Mouse (Mus musculus): ENCODE data around the gene Mapk10.
A peak's percentile ranks its signal among the peaks of the same experiment; 100 is the strongest.

Mapk10 gene

GRCm38 (mm10) chr5:103164022-103164421, 47.1 kb downstream of the Mapk10 start:
- no peak for DNase-seq (ENCODE audit: low read depth, low spot score)

DNA sequence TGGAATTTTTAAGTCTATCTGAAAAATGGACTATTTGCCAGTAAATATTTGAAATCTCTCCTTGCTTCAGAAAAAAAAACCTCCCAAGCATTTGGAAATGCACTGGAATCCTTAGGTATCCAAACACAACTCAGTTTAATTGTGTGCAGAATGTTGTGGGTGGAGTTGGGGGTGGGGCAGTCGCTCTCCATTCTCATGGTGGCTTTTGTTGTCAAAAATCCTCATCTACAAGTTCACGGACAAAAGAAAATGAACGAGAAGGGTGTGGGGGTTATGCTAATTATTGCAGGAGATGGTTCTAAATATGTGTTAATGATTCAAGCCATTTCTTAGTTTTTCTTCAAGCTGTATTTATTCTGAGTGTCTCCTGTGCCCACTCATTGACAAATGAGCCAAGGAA, 49.6 kb downstream of the Mapk10 start:
- DNase-seq (ENCODE audit: low read depth, low spot score): peak; percentile 76

DNA sequence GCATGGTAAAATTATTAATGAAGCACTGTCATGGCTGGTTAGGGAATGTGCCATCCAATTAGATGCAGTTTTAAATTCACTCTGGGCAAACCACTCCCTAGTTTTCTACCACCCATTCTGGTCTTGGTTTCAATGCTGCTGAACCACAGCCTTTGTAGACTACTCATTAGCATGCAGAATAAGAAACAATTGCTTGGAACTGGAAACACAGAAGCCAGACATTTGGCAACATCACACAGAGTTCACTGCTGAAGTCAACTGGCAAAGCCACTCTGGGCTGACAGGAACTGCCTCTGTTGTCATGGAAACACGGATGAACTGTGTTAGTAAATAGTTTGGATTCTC, 50.0 kb downstream of the Mapk10 start:
- DNase-seq (ENCODE audit: low read depth, low spot score): peak; percentile 78

DNA sequence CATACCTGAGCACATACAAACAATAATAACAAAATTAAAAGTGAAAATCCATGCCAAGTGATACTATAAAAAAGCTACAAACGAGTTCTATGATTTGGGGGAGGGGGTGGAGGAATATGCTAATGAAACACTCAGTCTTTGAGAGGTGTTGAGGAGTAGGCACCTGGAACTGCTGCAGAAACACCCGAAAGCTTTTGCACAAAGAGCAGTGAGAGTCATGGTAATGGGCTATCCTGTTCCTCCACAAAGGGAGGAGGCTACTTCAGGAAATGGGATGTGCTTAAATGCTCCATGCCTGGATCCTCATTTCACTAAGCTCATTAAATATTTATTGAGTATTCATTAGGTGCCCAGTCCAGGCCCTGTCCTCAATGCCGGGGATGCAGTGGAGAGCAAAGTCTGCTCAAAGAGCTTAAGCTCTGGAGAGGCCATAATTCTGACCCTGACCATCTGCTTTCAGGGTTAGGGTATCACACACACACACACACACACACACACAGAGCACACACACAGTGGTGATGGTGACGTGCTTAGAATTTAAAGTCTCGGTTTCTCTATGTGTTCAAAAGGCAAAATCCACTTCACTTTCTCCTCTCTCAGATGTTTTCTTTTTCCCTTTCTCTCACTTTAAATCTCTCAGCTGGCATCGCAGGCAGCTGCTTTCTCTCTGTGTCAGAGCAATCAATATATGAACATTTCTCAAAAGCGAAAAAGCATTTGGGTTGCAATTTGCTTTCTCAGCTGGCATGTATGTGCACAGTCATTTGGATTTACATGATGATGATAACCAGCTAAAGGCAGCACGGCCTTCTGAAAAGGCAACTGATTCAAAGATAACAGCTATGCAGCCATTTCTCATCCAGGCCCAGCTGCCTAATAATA, 50.6 kb downstream of the Mapk10 start:
- peak; percentile 39 for DNase-seq (ENCODE audit: low read depth, low spot score)

DNA sequence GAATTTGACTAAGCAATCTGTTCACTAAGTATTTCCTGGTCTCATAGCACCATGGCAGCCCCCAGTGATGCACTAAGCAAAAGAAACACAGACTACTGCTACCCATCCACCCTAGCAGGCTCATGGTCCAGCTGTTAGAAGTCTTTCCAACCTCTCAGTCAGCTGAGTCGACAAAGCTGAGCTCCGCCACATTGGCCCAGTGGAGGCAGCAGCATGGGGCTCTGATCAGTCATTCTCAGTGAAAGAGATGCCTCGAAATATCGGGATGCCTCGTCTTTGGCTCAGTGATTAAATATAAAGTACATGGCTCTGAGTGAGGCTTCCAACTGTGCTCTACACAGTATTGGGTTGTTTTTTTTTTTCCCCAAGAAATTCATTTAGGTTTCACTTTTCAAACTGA, 70.2 kb downstream of the Mapk10 start:
- DNase-seq (ENCODE audit: low read depth, low spot score): no peak

DNA sequence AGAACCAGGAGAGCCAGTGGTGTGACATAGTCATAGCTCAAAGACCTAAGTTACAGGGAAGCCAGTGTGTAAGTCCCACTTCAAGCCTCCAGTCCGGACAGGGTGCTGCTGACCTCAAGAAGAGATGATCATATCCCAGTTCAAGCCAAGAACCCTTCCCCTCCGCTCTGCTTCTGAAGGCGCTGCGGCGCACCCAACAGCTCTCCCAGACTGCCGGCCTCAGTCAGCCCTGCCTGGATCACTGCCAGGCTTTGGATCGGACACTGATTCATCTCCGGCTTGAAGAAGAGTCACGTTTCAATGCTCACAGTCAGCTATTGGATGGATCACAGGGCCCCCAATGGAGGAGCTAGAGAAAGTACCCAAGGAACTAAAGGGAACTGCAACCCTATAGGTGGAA, 76.3 kb downstream of the Mapk10 start:
- no peak for DNase-seq (ENCODE audit: low read depth, low spot score)

GRCm38 (mm10) chr5:103133626-103134025, 77.5 kb downstream of the Mapk10 start:
- DNase-seq (ENCODE audit: low read depth, low spot score): no peak

DNA sequence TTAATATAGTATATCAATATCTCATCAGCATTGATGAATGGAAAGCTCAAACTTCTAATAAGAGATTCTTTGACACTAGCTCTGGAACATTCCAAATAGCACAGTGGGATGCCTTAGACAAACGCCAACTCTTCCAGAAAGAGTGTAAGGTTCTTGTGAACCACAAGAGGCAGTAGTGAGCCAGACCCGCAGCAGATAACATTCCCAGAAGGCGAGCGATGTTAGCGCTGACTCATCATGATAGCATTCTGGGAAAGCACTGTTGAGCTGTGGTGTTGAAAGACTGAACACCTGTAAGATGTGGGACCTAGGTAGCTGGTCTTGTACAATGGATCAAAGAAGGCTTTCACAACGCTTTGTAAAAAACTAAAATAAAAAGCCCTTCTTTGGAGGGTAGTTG, 78.3 kb downstream of the Mapk10 start:
- peak; percentile 80 for DNase-seq (ENCODE audit: low read depth, low spot score)

DNA sequence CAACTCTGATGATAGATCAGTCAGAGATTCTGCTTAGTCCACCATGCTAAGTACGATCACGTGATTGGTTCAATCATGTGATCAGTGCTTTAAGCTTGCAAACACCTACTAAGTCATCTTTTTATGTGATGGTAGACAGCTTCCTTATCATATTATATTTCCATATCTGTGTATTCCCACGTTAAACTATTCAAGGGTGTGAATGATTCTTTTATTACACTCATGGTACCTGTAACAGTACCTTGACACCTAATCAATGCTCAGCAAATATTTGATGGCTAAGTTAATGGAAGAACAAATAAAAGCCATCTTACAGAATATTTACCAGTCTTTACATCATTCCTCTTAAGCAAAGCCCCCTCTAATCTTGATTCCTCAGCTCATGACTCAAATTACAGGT, 91.5 kb downstream of the Mapk10 start:
- DNase-seq (ENCODE audit: low read depth, low spot score): no peak

GRCm38 (mm10) chr5:103115571-103115970, 95.6 kb downstream of the Mapk10 start:
- no peak for DNase-seq (ENCODE audit: low read depth, low spot score)

DNA sequence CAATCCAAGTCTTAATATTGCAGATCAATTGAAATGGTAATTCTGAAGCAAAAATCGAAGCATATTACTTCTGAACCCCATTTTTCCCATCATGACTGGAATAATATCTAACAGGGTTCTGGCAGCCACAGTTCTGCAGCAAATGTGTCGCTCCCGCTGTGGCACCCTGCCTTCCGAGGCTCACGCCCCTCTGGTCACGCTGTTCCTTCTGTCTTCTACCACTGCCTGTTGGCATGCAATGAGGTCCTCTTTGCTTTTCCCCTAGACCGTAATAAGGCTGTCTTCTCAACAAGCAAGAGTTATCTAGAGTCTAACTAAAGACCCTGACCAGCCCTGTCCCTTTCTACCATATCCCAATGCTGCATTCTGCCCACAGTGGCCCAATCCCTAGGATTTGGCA, 98.7 kb downstream of the Mapk10 start:
- no peak for DNase-seq (ENCODE audit: low read depth, low spot score)

DNA sequence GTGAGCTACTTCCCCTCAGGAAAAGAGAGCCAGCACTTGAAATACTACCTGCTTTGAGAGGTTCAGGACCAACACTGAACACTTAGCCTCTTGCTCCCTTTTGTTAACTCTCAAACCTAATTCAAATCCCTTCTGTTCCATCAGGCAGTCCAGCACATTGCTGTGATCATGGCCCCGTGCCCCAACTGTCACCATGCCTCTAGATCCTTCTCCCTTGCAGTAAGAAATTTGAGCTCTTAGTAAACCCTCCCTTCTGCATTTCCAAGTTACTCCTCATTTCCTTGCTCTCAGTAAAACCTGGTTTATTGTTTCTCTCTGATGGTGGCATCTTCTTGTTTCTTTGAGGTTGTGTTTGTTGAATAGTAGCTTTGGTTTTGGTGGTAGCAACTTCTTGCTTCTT, 101.7 kb downstream of the Mapk10 start:
- DNase-seq (ENCODE audit: low read depth, low spot score): no peak

DNA sequence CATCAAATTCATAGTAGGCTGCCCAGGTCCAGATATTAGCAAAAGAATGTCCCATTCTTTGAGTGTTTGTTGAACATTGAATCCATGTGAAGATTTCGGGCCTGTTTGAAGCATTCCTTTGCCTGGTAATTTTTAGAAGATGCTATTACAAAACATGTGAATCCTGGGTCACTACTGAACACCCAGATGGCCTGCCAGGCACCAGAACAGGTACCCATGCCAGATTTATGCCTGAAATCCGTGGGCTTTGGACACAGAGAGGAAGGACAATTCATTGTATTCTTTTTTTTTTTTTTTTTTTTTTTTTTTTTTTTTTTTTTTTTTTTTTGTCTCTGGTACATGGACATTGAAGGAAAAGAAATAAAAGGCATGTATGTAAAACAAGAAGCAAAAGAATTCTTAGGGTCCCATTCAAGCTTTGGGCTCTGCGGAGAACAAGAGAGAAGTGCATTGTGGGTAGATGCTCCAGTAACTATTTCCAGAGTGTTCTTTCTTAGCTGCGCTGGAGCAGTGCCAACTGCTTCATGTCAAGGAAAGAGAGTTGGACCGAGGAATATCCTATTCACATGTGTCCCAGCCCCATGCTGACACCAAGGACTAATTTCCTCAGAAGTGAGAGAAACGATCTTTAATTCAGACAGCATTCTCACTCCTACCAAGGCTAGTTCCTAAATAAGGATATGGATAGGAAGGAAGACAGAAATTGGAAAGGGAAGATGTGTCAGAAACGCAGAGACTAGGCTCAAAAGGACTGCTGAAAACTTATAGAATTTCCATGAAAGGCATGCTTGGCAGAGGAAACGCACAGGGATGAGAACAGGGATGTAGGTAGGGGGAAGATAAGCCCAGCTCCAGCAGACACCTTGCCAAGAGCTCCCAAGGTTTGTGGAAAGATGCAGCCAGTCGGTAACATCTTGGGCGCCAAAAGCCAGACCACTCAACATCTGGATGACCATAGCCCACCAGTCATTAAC, 105.4 kb downstream of the Mapk10 start:
- DNase-seq (ENCODE audit: low read depth, low spot score): no peak

DNA sequence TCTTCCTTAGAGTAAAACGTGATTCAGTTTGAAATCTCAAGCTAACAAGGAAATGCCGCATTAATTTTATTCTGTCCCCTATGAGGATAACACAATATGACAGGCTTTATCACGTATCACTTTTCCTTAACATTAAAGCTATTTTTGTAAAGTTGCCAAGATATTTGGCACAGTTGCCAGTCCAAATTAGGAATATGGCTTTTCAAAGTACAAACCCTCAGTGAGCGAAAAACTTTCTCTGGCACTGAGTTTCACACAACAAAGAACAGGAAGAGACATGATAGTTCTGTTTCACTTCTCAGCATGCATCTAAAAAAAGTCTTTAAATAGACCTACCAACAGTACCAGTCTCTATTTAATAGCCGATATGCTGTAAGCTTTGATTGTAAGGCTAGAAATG, 107.1 kb downstream of the Mapk10 start:
- DNase-seq (ENCODE audit: low read depth, low spot score): no peak

DNA sequence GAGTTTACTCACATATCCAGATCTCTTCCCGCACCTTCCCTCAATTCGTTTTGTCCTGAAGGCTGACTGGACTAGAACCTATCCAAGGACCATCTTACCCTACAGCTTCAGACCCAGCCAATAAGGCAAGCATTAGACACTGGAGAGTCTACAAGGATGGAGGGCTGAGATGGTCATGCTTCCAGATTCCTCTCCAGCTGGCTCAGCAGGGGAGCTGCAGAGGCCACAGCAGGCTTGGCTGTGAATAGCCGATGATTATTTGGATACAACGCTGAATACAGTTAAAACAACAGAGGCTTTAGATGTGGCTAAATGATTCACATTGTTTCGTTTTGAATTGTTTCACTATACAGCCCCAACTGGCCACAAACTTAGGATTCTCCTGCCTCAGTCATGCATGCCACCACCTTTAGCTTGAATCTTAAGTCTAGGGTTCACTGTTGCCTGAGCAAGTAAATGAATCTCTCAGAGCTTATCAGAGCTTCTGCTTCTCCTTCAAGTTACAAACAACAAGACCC, 108.2 kb downstream of the Mapk10 start:
- DNase-seq (ENCODE audit: low read depth, low spot score): peak; percentile 7

GRCm38 (mm10) chr5:103102176-103102575, 109.0 kb downstream of the Mapk10 start:
- no peak for DNase-seq (ENCODE audit: low read depth, low spot score)

GRCm38 (mm10) chr5:103094166-103094565, 117.0 kb downstream of the Mapk10 start:
- DNase-seq (ENCODE audit: low read depth, low spot score): no peak

- no peak for DNase-seq (ENCODE audit: low read depth, low spot score)
Observed at GRCm38 (mm10) chr5:103085844-103086243, 125.3 kb downstream of the Mapk10 start.

GRCm38 (mm10) chr5:103075451-103075850, 135.7 kb downstream of the Mapk10 start:
- DNase-seq (ENCODE audit: low read depth, low spot score): peak; percentile 17

DNA sequence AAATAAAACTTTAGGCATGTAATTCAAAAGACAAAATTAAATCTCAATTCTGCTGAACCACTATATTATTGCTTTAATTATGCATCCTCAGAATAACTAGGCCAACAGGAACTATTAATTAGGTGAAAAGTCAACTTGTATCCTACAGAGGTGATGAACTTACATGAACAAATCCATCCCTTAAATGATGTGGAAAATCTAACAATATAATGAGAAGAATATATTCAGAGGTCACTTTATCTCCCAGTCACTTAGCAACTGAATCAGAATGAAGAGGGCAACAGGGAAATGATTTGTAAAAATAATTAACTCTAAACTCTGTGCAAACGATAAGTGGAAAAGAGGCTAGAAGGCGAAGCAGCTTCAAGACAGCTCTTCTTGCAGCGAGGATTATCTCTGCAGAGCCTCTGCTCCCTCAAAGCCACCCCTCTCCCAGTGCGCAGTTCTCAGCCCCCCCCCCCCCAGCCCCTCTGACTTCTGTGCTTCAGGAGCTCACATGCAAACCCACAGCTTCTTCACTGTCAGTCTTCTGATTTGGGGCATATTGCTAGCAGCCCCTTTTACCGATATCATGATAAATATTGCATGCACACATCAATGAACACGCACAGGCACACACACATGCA, 138.8 kb downstream of the Mapk10 start:
- no peak for DNase-seq (ENCODE audit: low read depth, low spot score)

DNA sequence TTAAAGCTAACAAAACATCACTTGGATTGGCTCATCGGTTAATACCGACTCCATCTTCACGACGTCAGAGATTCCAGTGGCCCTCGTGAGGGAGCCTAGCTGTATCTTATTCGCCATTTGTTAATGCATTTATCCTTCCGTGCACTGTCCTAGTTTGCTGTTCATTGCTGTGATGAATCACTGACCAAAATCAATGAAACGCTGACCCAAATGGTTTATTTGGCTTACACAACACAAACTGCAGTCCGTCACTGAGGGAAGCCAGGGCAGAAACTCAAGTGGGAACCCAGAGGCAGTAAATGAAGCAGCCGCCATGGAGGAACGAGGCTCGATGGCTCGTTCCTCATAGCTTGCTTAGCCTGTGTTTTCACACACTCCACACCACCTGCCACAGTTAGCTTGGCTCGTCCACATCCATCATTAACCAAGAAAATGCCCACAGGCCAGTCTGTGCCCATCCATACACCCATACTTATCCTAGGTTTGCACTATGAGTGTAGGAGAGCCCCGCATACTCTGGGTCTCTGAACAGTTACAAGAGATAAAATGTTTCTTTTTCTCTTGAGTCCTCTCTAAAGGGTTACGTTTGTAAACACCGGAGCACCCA, 140.0 kb downstream of the Mapk10 start:
- no peak for DNase-seq (ENCODE audit: low read depth, low spot score)
